Mouse (Mus musculus) heart, postnatal 0 days (tissue): ENCODE measurements at regions not wholly inside any gene's neighbourhood (a gene's known extent, or its start where the extent isn't known, plus 50 kb on each side); places are given as distances from the start of the nearest gene placed in this dataset.

Source experiments
- CTCF ChIP-seq: IDR thresholded peaks from 2 replicates; pipeline ENCODE4 v1.5.1; 2016; ENCODE audit warnings: antibody characterized with exemption, control low read depth, low read depth
- EP300 ChIP-seq: IDR thresholded peaks from 2 replicates; pipeline ENCODE4 v1.6.1; 2016; ENCODE audit warnings: antibody characterized with exemption, low read depth

DNA sequence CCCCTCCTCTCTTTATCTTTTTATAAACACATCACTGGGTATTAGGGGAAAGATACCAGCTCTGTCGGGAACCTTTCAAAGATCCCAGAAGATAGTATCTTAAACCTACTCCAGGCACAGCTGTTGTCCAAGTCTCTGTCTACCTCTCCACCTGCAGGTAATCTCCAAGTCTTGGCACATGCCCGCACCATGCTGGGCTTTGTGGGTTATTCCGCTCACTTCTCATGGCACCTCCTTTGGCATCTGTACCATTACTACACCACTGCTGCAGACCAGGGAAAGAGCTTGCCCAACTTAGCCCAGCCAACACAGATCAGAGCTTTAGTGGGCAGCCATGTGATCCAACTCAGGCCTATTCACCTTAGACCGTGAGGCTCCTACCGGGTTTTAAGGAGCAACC, 127.0 kb upstream of the Arid1b start:
- TF ChIP-seq CTCF, result no peak
- no peak for TF ChIP-seq EP300
